Mouse (Mus musculus) hindbrain, embryonic 13.5 days (tissue): Measurements from ENCODE around the gene Cpt1a. TPM values are rescaled to one million over a fixed set of nuclear protein-coding genes. Genes with fewer than 3 reads are reported as not detected.

ENCODE experiments used
- ATAC-seq: fragments of 200-750 bp; cut with Nextera tagmentation; 2 replicates; pipeline ENCODE4 v1.8.0; 2017; ENCODE audit warnings: moderate TSS enrichment; ENCODE audit not compliant: low FRiP score
- H3K27ac ChIP-seq: fragments of 300-500 bp; sonication (generic); 2 replicates; pipeline ENCODE4 v1.5.1; 2015; ENCODE audit warnings: inconsistent platforms, mild to moderate bottlenecking, moderate library complexity
- H3K27me3 ChIP-seq: fragments of 300-500 bp; sonication (generic); 2 replicates; pipeline ENCODE4 v1.6.1; 2015; ENCODE audit warnings: mild to moderate bottlenecking, inconsistent platforms
- H3K36me3 ChIP-seq: fragments of 300-500 bp; sonication (generic); 2 replicates; pipeline ENCODE4 v1.6.1; 2015; ENCODE audit warnings: mild to moderate bottlenecking, inconsistent platforms
- H3K4me1 ChIP-seq: fragments of 300-500 bp; sonication (generic); replicated peaks from 2 replicates; pipeline ENCODE4 v1.6.1; 2015; ENCODE audit warnings: inconsistent platforms
- H3K4me2 ChIP-seq: fragments of 300-500 bp; sonication (generic); 2 replicates; pipeline ENCODE4 v1.6.1; 2015; ENCODE audit warnings: inconsistent platforms, mild to moderate bottlenecking, moderate library complexity
- H3K4me3 ChIP-seq: fragments of 300-500 bp; sonication (generic); 2 replicates; pipeline ENCODE4 v1.5.1; 2015; ENCODE audit warnings: mild to moderate bottlenecking, inconsistent platforms
- H3K9ac ChIP-seq: fragments of 300-500 bp; sonication (generic); 2 replicates; pipeline ENCODE4 v1.6.1; 2015; ENCODE audit warnings: mild to moderate bottlenecking, inconsistent platforms
- H3K9me3 ChIP-seq: fragments of 300-500 bp; sonication (generic); 2 replicates; pipeline ENCODE4 v1.6.1; 2016; ENCODE audit warnings: inconsistent platforms
- WGBS: fragments of 180-500 bp; shearing (Covaris S2); methylation state at CpG from one replicate; pipeline ENCODE4 v1.1.7; 2015; 5-methylcytosine and 5-hydroxymethylcytosine counted together
- polyA plus RNA-seq: library from polyadenylated mRNA; unstranded; fragments of >200 nt; fragmentation: Nextera tagmentation; extraction: Ambion mirVana; gene quantifications from 2 replicates; pipeline ENCODE4 v1.2.1, GENCODE M21; 2015

Cpt1a gene
- polyA plus RNA-seq, 1 experiment from 2014 or later = 17.2 TPM

GRCm38 (mm10) chr19:3355096-3355495 is 33.0 kb downstream of the Cpt1a start:
- Histone ChIP-seq H3K9ac (no peak overlapping the region), H3K4me1 (peaks cover 5% of the 10 kb centered on the region), H3K9me3 (no peaks in the 10 kb centered on the region), H3K4me2 (no peak overlapping the region), H3K27me3 (no peaks in the 10 kb centered on the region), H3K27ac (no peak overlapping the region), H3K4me3 (no peak overlapping the region), H3K36me3 (0 out of 2 replicates have a peak, but pooled peaks cover 3% of the 10 kb centered on the region)
- ATAC-seq = no peak
- whole genome bisulfite sequencing = 69% methylated on average over 5 of the region's 5 CpGs

- WGBS = 73% methylated on average over 5 of the region's 5 CpGs
- Histone ChIP-seq H3K9me3 (no peaks in the 10 kb centered on the region), H3K4me3 (no peak overlapping the region), H3K36me3 (0 out of 2 replicates have a peak, but pooled peaks cover 3% of the 10 kb centered on the region), H3K4me1 (peaks cover 5% of the 10 kb centered on the region), H3K9ac (no peak overlapping the region), H3K27ac (no peak overlapping the region), H3K4me2 (no peak overlapping the region), H3K27me3 (no peaks in the 10 kb centered on the region)
- ATAC-seq = no peak
Measured at GRCm38 (mm10) chr19:3356516-3356915, 34.4 kb downstream of the Cpt1a start.

- 76% methylated on average over 4 of the region's 4 CpGs for WGBS
- no peak overlapping the region for H3K4me3 ChIP-seq
- no peak overlapping the region for H3K27ac ChIP-seq
- H3K27me3 ChIP-seq = no peaks in the 10 kb centered on the region
- peaks cover 5% of the 10 kb centered on the region for H3K4me1 ChIP-seq
- ATAC-seq = no peak
- H3K4me2 ChIP-seq = no peak overlapping the region
- no peaks in the 10 kb centered on the region for H3K9me3 ChIP-seq
- 0 out of 2 replicates have a peak, but pooled peaks cover 3% of the 10 kb centered on the region for H3K36me3 ChIP-seq
- no peak overlapping the region for H3K9ac ChIP-seq
Measured at GRCm38 (mm10) chr19:3357620-3358019, 35.5 kb downstream of the Cpt1a start.

GRCm38 (mm10) chr19:3359841-3360588 is 37.9 kb downstream of the Cpt1a start:
- H3K9me3 ChIP-seq = no peaks in the 10 kb centered on the region
- no peak overlapping the region for H3K9ac ChIP-seq
- no peaks in the 10 kb centered on the region for H3K27me3 ChIP-seq
- no peaks in the 10 kb centered on the region for H3K4me1 ChIP-seq
- ATAC-seq = no peak
- no peak overlapping the region for H3K4me3 ChIP-seq
- H3K4me2 ChIP-seq = no peak overlapping the region
- no peak overlapping the region for H3K27ac ChIP-seq
- WGBS = 91% methylated on average over 13 of the region's 13 CpGs
- 0 out of 2 replicates have a peak, but pooled peaks cover 3% of the 10 kb centered on the region for H3K36me3 ChIP-seq

- Histone ChIP-seq H3K9me3 (no peaks in the 10 kb centered on the region), H3K36me3 (peaks cover 13% of the 10 kb centered on the region; the same call in 1 of the 2 replicates), H3K4me1 (no peaks in the 10 kb centered on the region), H3K4me2 (no peak overlapping the region), H3K27me3 (no peaks in the 10 kb centered on the region), H3K9ac (no peak overlapping the region), H3K4me3 (no peak overlapping the region), H3K27ac (no peak overlapping the region)
- no peak for ATAC-seq
- 93% methylated on average over 4 of the region's 4 CpGs for WGBS
Measured at GRCm38 (mm10) chr19:3363510-3363909, 41.4 kb downstream of the Cpt1a start.

- Histone ChIP-seq H3K9ac (no peak overlapping the region), H3K9me3 (no peaks in the 10 kb centered on the region), H3K27me3 (no peaks in the 10 kb centered on the region), H3K27ac (no peak overlapping the region), H3K4me2 (no peak overlapping the region), H3K4me1 (no peaks in the 10 kb centered on the region), H3K4me3 (no peak overlapping the region), H3K36me3 (peaks cover 15% of the 10 kb centered on the region; the same call in 1 of the 2 replicates)
- WGBS = 86% methylated on average over 3 of the region's 3 CpGs
- no peak for ATAC-seq
Measured at GRCm38 (mm10) chr19:3365089-3365488, 43.0 kb downstream of the Cpt1a start.

GRCm38 (mm10) chr19:3368276-3368675 is 46.1 kb downstream of the Cpt1a start:
- H3K9ac ChIP-seq = no peak overlapping the region

GRCm38 (mm10) chr19:3373380-3373779 is 51.2 kb downstream of the Cpt1a start:
- H3K9me3 ChIP-seq = no peaks in the 10 kb centered on the region
- H3K4me2 ChIP-seq = no peak overlapping the region
- no peak overlapping the region for H3K4me3 ChIP-seq
- H3K4me1 ChIP-seq = no peaks in the 10 kb centered on the region
- no peak overlapping the region for H3K27ac ChIP-seq
- WGBS = 63% methylated on average over 12 of the region's 12 CpGs
- peaks cover 6% of the 10 kb centered on the region; the same call in 1 of the 2 replicates for H3K36me3 ChIP-seq
- H3K27me3 ChIP-seq = no peaks in the 10 kb centered on the region
- H3K9ac ChIP-seq = no peak overlapping the region; the same call in 1 of the 2 replicates
- ATAC-seq = no peak

More at GRCm38 (mm10) chr19:3368276-3368675, 46.1 kb downstream of the Cpt1a start:
- ATAC-seq = no peak
- Histone ChIP-seq H3K27ac (no peak overlapping the region), H3K4me1 (no peaks in the 10 kb centered on the region), H3K27me3 (no peaks in the 10 kb centered on the region), H3K36me3 (peaks cover 15% of the 10 kb centered on the region; the same call in 1 of the 2 replicates), H3K9me3 (no peaks in the 10 kb centered on the region), H3K4me3 (no peak overlapping the region), H3K4me2 (no peak overlapping the region)
- WGBS = 90% methylated on average over 3 of the region's 3 CpGs

GRCm38 (mm10) chr19:3374028-3374427 is 51.9 kb downstream of the Cpt1a start:
- ATAC-seq = no peak
- H3K27ac ChIP-seq = no peak overlapping the region
- WGBS = 69% methylated on average over 2 of the region's 2 CpGs

GRCm38 (mm10) chr19:3375945-3376495 is 53.9 kb downstream of the Cpt1a start:
- Histone ChIP-seq H3K9ac (no peak overlapping the region), H3K36me3 (0 out of 2 replicates have a peak, but pooled peaks cover 4% of the 10 kb centered on the region), H3K4me3 (no peak overlapping the region), H3K9me3 (no peaks in the 10 kb centered on the region), H3K27me3 (no peaks in the 10 kb centered on the region), H3K4me2 (no peak overlapping the region), H3K27ac (no peak overlapping the region), H3K4me1 (no peaks in the 10 kb centered on the region)
- no peak for ATAC-seq
- WGBS = 72% methylated on average over 7 of the region's 7 CpGs

More at GRCm38 (mm10) chr19:3374028-3374427, 51.9 kb downstream of the Cpt1a start:
- no peak overlapping the region for H3K9ac ChIP-seq
- H3K4me3 ChIP-seq = no peak overlapping the region
- no peak overlapping the region for H3K4me2 ChIP-seq
- no peaks in the 10 kb centered on the region for H3K27me3 ChIP-seq
- no peaks in the 10 kb centered on the region for H3K36me3 ChIP-seq
- H3K9me3 ChIP-seq = no peaks in the 10 kb centered on the region
- H3K4me1 ChIP-seq = no peaks in the 10 kb centered on the region

- 40% methylated on average over 4 of the region's 4 CpGs for WGBS
- ATAC-seq = no peak
- no peaks in the 10 kb centered on the region for H3K4me1 ChIP-seq
Measured at GRCm38 (mm10) chr19:3376966-3377715, 55.0 kb downstream of the Cpt1a start.

GRCm38 (mm10) chr19:3378614-3379013 is 56.5 kb downstream of the Cpt1a start:
- no peak overlapping the region for H3K27ac ChIP-seq
- no peak overlapping the region for H3K4me3 ChIP-seq
- H3K27me3 ChIP-seq = no peaks in the 10 kb centered on the region
- no peaks in the 10 kb centered on the region for H3K4me1 ChIP-seq
- H3K9me3 ChIP-seq = no peaks in the 10 kb centered on the region
- no peak for ATAC-seq
- WGBS = 94% methylated on average over 3 of the region's 3 CpGs
- no peak overlapping the region for H3K4me2 ChIP-seq
- H3K9ac ChIP-seq = no peak overlapping the region
- 0 out of 2 replicates have a peak, but pooled peaks cover 4% of the 10 kb centered on the region for H3K36me3 ChIP-seq

More at GRCm38 (mm10) chr19:3376966-3377715, 55.0 kb downstream of the Cpt1a start:
- Histone ChIP-seq H3K27me3 (no peaks in the 10 kb centered on the region), H3K36me3 (0 out of 2 replicates have a peak, but pooled peaks cover 4% of the 10 kb centered on the region), H3K27ac (no peak overlapping the region), H3K9ac (no peak overlapping the region), H3K4me3 (no peak overlapping the region), H3K9me3 (no peaks in the 10 kb centered on the region), H3K4me2 (no peak overlapping the region)
